Mouse (Mus musculus) forebrain, embryonic 15.5 days (tissue): Measurements from ENCODE around the gene B4galt2. TPM values are rescaled to one million over a fixed set of nuclear protein-coding genes. Genes with fewer than 3 reads are reported as not detected.

Experiments used
- ATAC-seq: fragments of 200-750 bp; cut with Nextera tagmentation; replicated peaks from 2 replicates; pipeline ENCODE4 v1.8.0; 2017; ENCODE audit warnings: mild to moderate bottlenecking, moderate TSS enrichment, moderate library complexity
- H3K27ac ChIP-seq: fragments of 300-500 bp; sonication (generic); replicated peaks from 2 replicates; pipeline ENCODE4 v1.5.1; 2015; ENCODE audit warnings: mild to moderate bottlenecking, inconsistent platforms
- H3K27me3 ChIP-seq: fragments of 300-500 bp; sonication (generic); 2 replicates; pipeline ENCODE4 v1.6.1; 2015; ENCODE audit warnings: inconsistent platforms
- H3K36me3 ChIP-seq: fragments of 300-500 bp; sonication (generic); 2 replicates; pipeline ENCODE4 v1.6.1; 2015; ENCODE audit warnings: mild to moderate bottlenecking, inconsistent platforms
- H3K4me1 ChIP-seq: fragments of 300-500 bp; sonication (generic); 2 replicates; pipeline ENCODE4 v1.6.1; 2015; ENCODE audit warnings: inconsistent platforms
- H3K4me2 ChIP-seq: fragments of 300-500 bp; sonication (generic); replicated peaks from 2 replicates; pipeline ENCODE4 v1.6.1; 2015; ENCODE audit warnings: mild to moderate bottlenecking, inconsistent platforms
- H3K4me3 ChIP-seq: fragments of 300-500 bp; sonication (generic); 2 replicates; pipeline ENCODE4 v1.5.1; 2015; ENCODE audit warnings: mild to moderate bottlenecking, inconsistent platforms
- H3K9ac ChIP-seq: fragments of 300-500 bp; sonication (generic); replicated peaks from 2 replicates; pipeline ENCODE4 v1.6.1; 2015; ENCODE audit warnings: mild to moderate bottlenecking, inconsistent platforms
- H3K9me3 ChIP-seq: fragments of 300-500 bp; sonication (generic); 2 replicates; pipeline ENCODE4 v1.6.1; 2016; ENCODE audit warnings: inconsistent platforms
- WGBS: fragments of 180-500 bp; shearing (Covaris S2); methylation state at CpG from one replicate; pipeline ENCODE4 v1.1.7; 2015; ENCODE audit warnings: mixed read lengths; 5-methylcytosine and 5-hydroxymethylcytosine counted together
- polyA plus RNA-seq: library from polyadenylated mRNA; unstranded; fragments of >200 nt; fragmentation: Nextera tagmentation; extraction: Ambion mirVana; gene quantifications from 2 replicates; pipeline ENCODE4 v1.2.1, GENCODE M21; 2015

Gene B4galt2
- polyA plus RNA-seq, 1 experiment from 2014 or later, result 52.6 TPM

DNA sequence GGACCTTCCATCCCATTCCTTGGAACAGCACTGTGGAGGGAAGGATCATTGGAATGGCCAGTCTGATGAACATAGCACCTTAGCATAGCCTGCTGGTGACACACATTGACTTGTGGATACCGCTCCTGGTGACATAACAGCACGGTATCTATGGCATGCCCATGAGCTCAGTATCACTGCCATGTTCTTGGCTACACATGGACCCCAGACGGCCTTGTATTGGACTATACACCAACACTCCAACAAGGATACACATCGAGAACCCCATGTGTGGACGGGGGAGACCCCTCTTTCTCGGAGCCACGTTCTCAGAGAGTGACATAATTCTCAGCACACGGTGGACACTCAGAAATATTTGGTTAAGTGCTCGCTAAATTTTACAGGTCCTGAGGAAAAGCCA lies 52.5 kb downstream of the B4galt2 start:
- H3K36me3 ChIP-seq, result no peaks in the 10 kb centered on the region
- no peak overlapping the region for H3K4me3 ChIP-seq
- no peaks in the 10 kb centered on the region for H3K9me3 ChIP-seq
- no peak overlapping the region for H3K27ac ChIP-seq
- ATAC-seq, result no peak
- WGBS, result 94% methylated on average over 9 of the region's 9 CpGs
- peaks cover 19% of the 10 kb centered on the region for H3K4me1 ChIP-seq
- H3K4me2 ChIP-seq, result no peak overlapping the region
- H3K9ac ChIP-seq, result no peak overlapping the region
- no peaks in the 10 kb centered on the region for H3K27me3 ChIP-seq

DNA sequence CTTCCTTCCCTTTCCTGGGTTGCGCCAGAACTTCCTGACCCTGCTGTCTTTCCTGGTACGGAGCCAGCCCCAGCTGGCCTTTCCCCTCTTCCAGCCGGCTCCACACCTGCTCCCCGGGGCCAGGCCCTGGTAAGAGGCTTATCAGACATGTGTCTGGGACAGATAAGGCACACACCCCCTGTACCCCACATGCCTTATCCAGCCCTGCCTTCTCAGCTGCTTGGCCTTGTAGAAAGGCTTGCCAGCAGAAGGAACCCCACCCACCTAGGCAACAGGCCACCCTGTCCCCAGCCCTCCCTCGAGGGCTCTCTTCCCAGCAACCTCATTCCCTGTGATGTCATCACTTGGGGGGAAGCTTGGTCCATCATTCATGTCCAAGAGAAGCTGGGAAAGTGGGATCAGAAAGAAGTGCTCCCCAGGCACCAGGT lies 53.1 kb downstream of the B4galt2 start:
- Histone ChIP-seq H3K27ac (no peak overlapping the region), H3K9me3 (no peaks in the 10 kb centered on the region), H3K27me3 (no peaks in the 10 kb centered on the region), H3K4me1 (peaks cover 17% of the 10 kb centered on the region), H3K36me3 (no peaks in the 10 kb centered on the region), H3K4me3 (no peak overlapping the region), H3K9ac (no peak overlapping the region), H3K4me2 (no peak overlapping the region)
- 11% methylated on average over 5 of the region's 5 CpGs for whole genome bisulfite sequencing
- ATAC-seq, result 0 out of 2 replicates have a peak, but pooled peaks have one; percentile 8

DNA sequence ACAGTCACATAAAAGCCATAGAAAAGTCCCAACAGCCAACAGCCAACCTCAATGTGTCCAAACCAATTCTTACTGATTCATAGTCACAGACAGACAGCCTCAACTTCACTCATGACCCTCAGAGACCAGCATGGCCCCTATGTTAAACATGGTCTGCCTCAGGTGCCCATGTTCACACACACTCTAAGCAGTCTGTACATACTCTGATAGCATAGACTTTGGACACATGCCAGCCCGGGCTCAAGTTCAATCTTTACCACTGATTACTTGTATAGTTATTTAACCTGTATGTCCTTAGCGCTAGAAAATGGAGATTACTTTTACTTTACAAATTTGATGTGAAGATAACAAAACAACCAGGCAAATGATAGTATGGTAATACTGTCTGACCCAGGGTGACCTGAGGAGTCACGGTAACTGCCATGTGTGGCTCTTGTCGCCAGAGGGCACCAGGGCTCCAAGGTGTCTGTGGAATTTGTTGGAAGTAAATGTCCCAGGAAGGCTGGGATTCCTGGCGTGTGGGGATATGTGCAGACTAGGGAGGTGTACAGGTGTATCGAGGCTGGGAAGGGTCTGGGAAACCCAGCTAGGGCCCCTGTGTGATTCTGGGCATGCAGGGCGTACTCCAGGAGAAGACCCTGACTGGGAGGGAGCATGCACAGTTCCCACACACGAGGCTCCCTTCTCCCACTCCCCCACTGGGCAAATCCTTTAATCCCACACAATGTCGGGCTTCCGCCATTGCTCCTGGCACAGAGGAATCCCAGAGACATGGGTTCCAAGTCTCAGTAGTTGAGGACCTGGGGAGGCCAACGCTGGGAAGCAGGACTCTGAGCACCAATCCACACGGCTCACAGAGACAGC lies 53.8 kb downstream of the B4galt2 start:
- no peak overlapping the region for H3K9ac ChIP-seq
- no peak overlapping the region for H3K4me3 ChIP-seq
- H3K9me3 ChIP-seq, result no peaks in the 10 kb centered on the region
- ATAC-seq, result peak; percentile 41; the same call in 1 of the 2 replicates
- no peaks in the 10 kb centered on the region for H3K36me3 ChIP-seq
- no peak overlapping the region for H3K4me2 ChIP-seq
- H3K27me3 ChIP-seq, result no peaks in the 10 kb centered on the region
- 9% methylated on average over 12 of the region's 12 CpGs for WGBS
- H3K4me1 ChIP-seq, result peaks cover 11% of the 10 kb centered on the region
- H3K27ac ChIP-seq, result no peak overlapping the region

DNA sequence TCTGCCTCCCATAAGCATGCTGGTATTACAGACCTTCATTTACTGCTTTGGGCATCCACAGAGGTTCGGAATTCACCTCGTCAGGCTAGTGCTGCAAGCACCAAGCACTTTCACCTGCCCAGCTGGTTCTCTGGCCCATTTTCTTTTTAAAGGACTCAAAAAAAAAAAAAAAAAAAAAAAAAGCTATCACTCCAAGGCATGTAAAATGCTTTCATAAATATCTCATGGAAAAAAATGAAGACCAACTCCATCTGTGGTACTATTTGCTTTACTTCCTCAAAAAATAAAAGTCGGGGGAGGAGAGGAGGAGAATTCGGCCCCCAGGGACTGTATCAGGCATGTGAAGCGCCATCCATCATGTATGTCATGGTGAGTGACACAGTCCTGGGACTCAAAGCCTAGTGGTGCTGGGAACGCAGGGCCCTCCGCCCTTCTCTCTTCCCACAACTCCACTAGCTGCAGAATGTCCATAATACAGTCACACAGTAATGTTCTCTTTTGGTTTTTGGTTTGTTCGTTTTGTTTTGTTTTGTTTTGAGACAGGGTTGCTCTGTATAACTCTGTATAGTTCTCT lies 54.6 kb downstream of the B4galt2 start:
- Histone ChIP-seq H3K4me1 (peaks cover 7% of the 10 kb centered on the region), H3K4me3 (no peak overlapping the region), H3K4me2 (no peak overlapping the region), H3K27me3 (no peaks in the 10 kb centered on the region), H3K36me3 (no peaks in the 10 kb centered on the region), H3K9me3 (no peaks in the 10 kb centered on the region), H3K27ac (no peak overlapping the region), H3K9ac (no peak overlapping the region)
- 78% methylated on average over 8 of the region's 8 CpGs for WGBS
- ATAC-seq, result no peak

Other genes starting within 250 kb of the B4galt2 start
- 78.7 and 81.2 TPM in 2 replicates for gene Dmap1, start 201.2 kb downstream of the B4galt2 start, polyA plus RNA-seq
- gene Gm12845, start 159.1 kb downstream of the B4galt2 start, polyA plus RNA-seq, result not detected in 2 replicates
- gene Klf17, start 117.8 kb downstream of the B4galt2 start, polyA plus RNA-seq, result not detected in 2 replicates
- gene Slc6a9, start 49.0 kb downstream of the B4galt2 start, polyA plus RNA-seq, result 9.0 and 11.3 TPM in 2 replicates
- 1.1 and 1.7 TPM in 2 replicates for gene Ccdc24, start 10.9 kb downstream of the B4galt2 start, polyA plus RNA-seq
- 460 and 461 TPM in 2 replicates for gene Atp6v0b, start 3.8 kb upstream of the B4galt2 start, polyA plus RNA-seq
- 26.8 and 29.4 TPM in 2 replicates for gene Dph2, start 8.5 kb upstream of the B4galt2 start, polyA plus RNA-seq
- 69.3 and 75.5 TPM in 2 replicates for gene Ipo13, start 31.5 kb upstream of the B4galt2 start, polyA plus RNA-seq
- gene Artn, start 46.3 kb upstream of the B4galt2 start, polyA plus RNA-seq, result 0.10 and 0.28 TPM in 2 replicates